Mouse (Mus musculus) liver, embryonic 13.5 days (tissue): ENCODE measurements around the gene Tmem86a. TPM values are rescaled to one million over a fixed set of nuclear protein-coding genes. Genes with fewer than 3 reads are reported as not detected.

Experiments
- ATAC-seq: fragments of 200-750 bp; cut with Nextera tagmentation; 2 replicates; pipeline ENCODE4 v1.8.0; 2017; ENCODE audit warnings: low read depth, mild to moderate bottlenecking, moderate number of reproducible peaks, moderate library complexity
- DNase-seq: peaks from one replicate; pipeline ENCODE4 v3.0.0; 2022
- H3K27ac ChIP-seq: fragments of 300-500 bp; sonication (generic); 2 replicates; pipeline ENCODE4 v1.5.1; 2015; ENCODE audit warnings: moderate library complexity, mild to moderate bottlenecking, inconsistent platforms
- H3K27me3 ChIP-seq: fragments of 300-500 bp; sonication (generic); 2 replicates; pipeline ENCODE4 v1.6.1; 2015; ENCODE audit warnings: mild to moderate bottlenecking, inconsistent platforms
- H3K36me3 ChIP-seq: fragments of 300-500 bp; sonication (generic); 2 replicates; pipeline ENCODE4 v1.6.1; 2015; ENCODE audit warnings: mild to moderate bottlenecking, inconsistent platforms
- H3K4me1 ChIP-seq: fragments of 300-500 bp; sonication (generic); replicated peaks from 2 replicates; pipeline ENCODE4 v1.6.1; 2015; ENCODE audit warnings: inconsistent platforms
- H3K4me2 ChIP-seq: fragments of 300-500 bp; sonication (generic); 2 replicates; pipeline ENCODE4 v1.6.1; 2015; ENCODE audit warnings: inconsistent platforms, mild to moderate bottlenecking, moderate library complexity
- H3K4me3 ChIP-seq: fragments of 300-500 bp; sonication (generic); replicated peaks from 2 replicates; pipeline ENCODE4 v1.5.1; 2015; ENCODE audit warnings: mild to moderate bottlenecking, inconsistent platforms
- H3K9ac ChIP-seq: fragments of 300-500 bp; sonication (generic); 2 replicates; pipeline ENCODE4 v1.6.1; 2015; ENCODE audit warnings: mild to moderate bottlenecking, inconsistent platforms
- H3K9me3 ChIP-seq: fragments of 300-500 bp; sonication (generic); replicated peaks from 2 replicates; pipeline ENCODE4 v1.6.1; 2016; ENCODE audit warnings: inconsistent platforms
- WGBS: fragments of 180-500 bp; shearing (Covaris S2); methylation state at CpG from one replicate; pipeline ENCODE4 v1.1.7; 2015; ENCODE audit not compliant: insufficient replicate concordance; 5-methylcytosine and 5-hydroxymethylcytosine counted together
- polyA plus RNA-seq: library from polyadenylated mRNA; unstranded; fragments of >200 nt; fragmentation: Nextera tagmentation; extraction: Ambion mirVana; gene quantifications from 2 replicates; pipeline ENCODE4 v1.2.1, GENCODE M21; 2015

The Tmem86a gene
- polyA plus RNA-seq, 1 experiment from 2014 or later = 23.8 TPM

GRCm38 (mm10) chr7:47027520-47027919 lies 22.9 kb upstream of the Tmem86a start:
- Histone ChIP-seq H3K27me3 (peaks cover 7% of the 10 kb centered on the region; the same call in 1 of the 2 replicates), H3K9me3 (no peaks in the 10 kb centered on the region), H3K4me3 (no peak overlapping the region), H3K36me3 (no peaks in the 10 kb centered on the region), H3K4me1 (no peaks in the 10 kb centered on the region), H3K4me2 (no peak overlapping the region), H3K9ac (no peak overlapping the region), H3K27ac (no peak overlapping the region)
- 68% methylated on average over 1 of the region's 1 CpGs for WGBS
- DNase-seq = no peak
- ATAC-seq = no peak

- 76% methylated on average over 9 of the region's 9 CpGs for WGBS
These were observed 19.7 kb upstream of the Tmem86a start for GRCm38 (mm10) chr7:47030517-47031193.

GRCm38 (mm10) chr7:47031371-47031770 lies 19.0 kb upstream of the Tmem86a start:
- Histone ChIP-seq H3K4me3 (no peak overlapping the region), H3K9me3 (no peaks in the 10 kb centered on the region), H3K36me3 (no peaks in the 10 kb centered on the region), H3K27me3 (no peaks in the 10 kb centered on the region), H3K4me1 (no peaks in the 10 kb centered on the region), H3K27ac (no peak overlapping the region), H3K4me2 (no peak overlapping the region), H3K9ac (no peak overlapping the region)
- 57% methylated on average over 4 of the region's 4 CpGs for WGBS
- ATAC-seq = no peak
- no peak for DNase-seq

More at GRCm38 (mm10) chr7:47030517-47031193, 19.7 kb upstream of the Tmem86a start:
- DNase-seq = no peak
- no peaks in the 10 kb centered on the region for H3K36me3 ChIP-seq
- no peaks in the 10 kb centered on the region for H3K4me1 ChIP-seq
- H3K27ac ChIP-seq = no peak overlapping the region
- no peak for ATAC-seq
- no peak overlapping the region for H3K4me3 ChIP-seq
- no peaks in the 10 kb centered on the region for H3K9me3 ChIP-seq
- H3K4me2 ChIP-seq = no peak overlapping the region
- no peak overlapping the region for H3K9ac ChIP-seq
- no peaks in the 10 kb centered on the region for H3K27me3 ChIP-seq

GRCm38 (mm10) chr7:47034785-47035384 lies 15.5 kb upstream of the Tmem86a start:
- Histone ChIP-seq H3K4me3 (no peak overlapping the region), H3K36me3 (no peaks in the 10 kb centered on the region), H3K4me2 (no peak overlapping the region), H3K27me3 (no peaks in the 10 kb centered on the region), H3K9ac (no peak overlapping the region), H3K9me3 (no peaks in the 10 kb centered on the region), H3K27ac (no peak overlapping the region), H3K4me1 (no peaks in the 10 kb centered on the region)
- no peak for ATAC-seq
- DNase-seq = no peak
- 63% methylated on average over 4 of the region's 4 CpGs for WGBS

GRCm38 (mm10) chr7:47035426-47035825 lies 15.0 kb upstream of the Tmem86a start:
- DNase-seq (no peak), ATAC-seq (no peak)
- no peak overlapping the region for H3K27ac ChIP-seq
- no peaks in the 10 kb centered on the region for H3K9me3 ChIP-seq
- H3K4me1 ChIP-seq = no peaks in the 10 kb centered on the region
- no peaks in the 10 kb centered on the region for H3K27me3 ChIP-seq
- H3K4me2 ChIP-seq = no peak overlapping the region
- WGBS = 61% methylated on average over 8 of the region's 8 CpGs
- H3K36me3 ChIP-seq = no peaks in the 10 kb centered on the region
- no peak overlapping the region for H3K9ac ChIP-seq
- no peak overlapping the region for H3K4me3 ChIP-seq

GRCm38 (mm10) chr7:47041706-47042105 lies 8.7 kb upstream of the Tmem86a start:
- H3K27ac ChIP-seq = no peak overlapping the region
- WGBS = 63% methylated on average over 3 of the region's 3 CpGs
- no peaks in the 10 kb centered on the region for H3K27me3 ChIP-seq
- ATAC-seq (no peak), DNase-seq (no peak)
- H3K9ac ChIP-seq = no peak overlapping the region
- H3K9me3 ChIP-seq = no peaks in the 10 kb centered on the region
- H3K4me2 ChIP-seq = no peak overlapping the region
- H3K4me3 ChIP-seq = no peak overlapping the region
- no peaks in the 10 kb centered on the region for H3K36me3 ChIP-seq
- H3K4me1 ChIP-seq = peaks cover 23% of the 10 kb centered on the region

GRCm38 (mm10) chr7:47042121-47042520 lies 8.3 kb upstream of the Tmem86a start:
- Histone ChIP-seq H3K27ac (peak overlapping the region; percentile 64), H3K9me3 (no peaks in the 10 kb centered on the region), H3K27me3 (no peaks in the 10 kb centered on the region), H3K4me3 (no peak overlapping the region), H3K36me3 (no peaks in the 10 kb centered on the region), H3K4me2 (no peak overlapping the region), H3K4me1 (peaks cover 23% of the 10 kb centered on the region), H3K9ac (no peak overlapping the region)
- DNase-seq = no peak
- peak; percentile 57 for ATAC-seq
- 66% methylated on average over 4 of the region's 4 CpGs for WGBS

GRCm38 (mm10) chr7:47042823-47043490 lies 7.4 kb upstream of the Tmem86a start:
- H3K36me3 ChIP-seq = no peaks in the 10 kb centered on the region
- H3K4me3 ChIP-seq = no peak overlapping the region
- DNase-seq = no peak
- H3K9me3 ChIP-seq = no peaks in the 10 kb centered on the region
- H3K4me1 ChIP-seq = peaks cover 23% of the 10 kb centered on the region
- H3K9ac ChIP-seq = no peak overlapping the region
- H3K4me2 ChIP-seq = no peak overlapping the region
- ATAC-seq = peak; percentile 76
- peak overlapping the region; percentile 64 for H3K27ac ChIP-seq
- 37% methylated on average over 6 of the region's 6 CpGs for WGBS
- no peaks in the 10 kb centered on the region for H3K27me3 ChIP-seq

- WGBS = 0% methylated on average over 33 of the region's 34 CpGs
- Histone ChIP-seq H3K9me3 (no peaks in the 10 kb centered on the region), H3K27ac (peak overlapping the region; percentile 80), H3K36me3 (peaks cover 13% of the 10 kb centered on the region; the same call in 1 of the 2 replicates), H3K4me1 (peaks cover 44% of the 10 kb centered on the region), H3K4me3 (peak overlapping the region; percentile 71), H3K9ac (peak overlapping the region; percentile 77), H3K4me2 (peak overlapping the region; percentile 95), H3K27me3 (peaks cover 15% of the 10 kb centered on the region; the same call in 1 of the 2 replicates)
- no peak for DNase-seq
- ATAC-seq = peak; percentile 48
These were observed 365 bp downstream of the Tmem86a start for GRCm38 (mm10) chr7:47050766-47051165.

GRCm38 (mm10) chr7:47051404-47052151 lies 1.2 kb downstream of the Tmem86a start:
- H3K9ac ChIP-seq = peak overlapping the region; percentile 77; the same call in 1 of the 2 replicates
- H3K27me3 ChIP-seq = peaks cover 17% of the 10 kb centered on the region
- no peaks in the 10 kb centered on the region for H3K9me3 ChIP-seq
- ATAC-seq = peak; percentile 18; the same call in 1 of the 2 replicates
- 0% methylated on average over 1 of the region's 2 CpGs for WGBS
- H3K36me3 ChIP-seq = peaks cover 13% of the 10 kb centered on the region; the same call in 1 of the 2 replicates
- DNase-seq = peak; percentile 14
- H3K4me3 ChIP-seq = peak overlapping the region; percentile 71
- peak overlapping the region; percentile 80 for H3K27ac ChIP-seq
- peak overlapping the region; percentile 95 for H3K4me2 ChIP-seq
- H3K4me1 ChIP-seq = peaks cover 47% of the 10 kb centered on the region

GRCm38 (mm10) chr7:47052276-47052675 lies 1.9 kb downstream of the Tmem86a start:
- 18% methylated on average over 3 of the region's 3 CpGs for WGBS
- H3K27me3 ChIP-seq = peaks cover 17% of the 10 kb centered on the region
- 0 out of 2 replicates have a peak, but pooled peaks have one; percentile 7 for ATAC-seq
- no peak for DNase-seq
- H3K9me3 ChIP-seq = no peaks in the 10 kb centered on the region
- peak overlapping the region; percentile 95 for H3K4me2 ChIP-seq
- peak overlapping the region; percentile 80 for H3K27ac ChIP-seq
- peaks cover 13% of the 10 kb centered on the region; the same call in 1 of the 2 replicates for H3K36me3 ChIP-seq
- peaks cover 54% of the 10 kb centered on the region for H3K4me1 ChIP-seq
- no peak overlapping the region for H3K9ac ChIP-seq
- 0 out of 2 replicates have a peak overlapping the region, but pooled peaks have one; percentile 71 for H3K4me3 ChIP-seq
